Mouse (Mus musculus) forebrain, embryonic 16.5 days (tissue): Measurements from ENCODE around the gene Tfpt. TPM values are rescaled to one million over a fixed set of nuclear protein-coding genes. Genes with fewer than 3 reads are reported as not detected.

ENCODE experiments used
- ATAC-seq: fragments of 200-750 bp; cut with Nextera tagmentation; 2 replicates; pipeline ENCODE4 v1.8.0; 2017; ENCODE audit warnings: mild to moderate bottlenecking, moderate library complexity
- H3K27ac ChIP-seq: fragments of 300-500 bp; sonication (generic); 2 replicates; pipeline ENCODE4 v1.5.1; 2014; ENCODE audit warnings: low read length, control low read depth
- H3K27me3 ChIP-seq: fragments of 300-500 bp; sonication (generic); replicated peaks from 2 replicates; pipeline ENCODE4 v1.6.1; 2014; ENCODE audit warnings: low read length; ENCODE audit not compliant: control insufficient read depth, insufficient read depth
- H3K36me3 ChIP-seq: fragments of 300-500 bp; sonication (generic); 2 replicates; pipeline ENCODE4 v1.6.1; 2014; ENCODE audit not compliant: control insufficient read depth, insufficient read depth
- H3K4me1 ChIP-seq: fragments of 300-500 bp; sonication (generic); replicated peaks from 2 replicates; pipeline ENCODE4 v1.6.1; 2014; ENCODE audit warnings: low read length; ENCODE audit not compliant: control insufficient read depth, insufficient read depth
- H3K4me2 ChIP-seq: fragments of 300-500 bp; sonication (generic); 2 replicates; pipeline ENCODE4 v1.6.1; 2014; ENCODE audit warnings: mild to moderate bottlenecking, low read length, control low read depth
- H3K4me3 ChIP-seq: fragments of 300-500 bp; sonication (generic); replicated peaks from 2 replicates; pipeline ENCODE4 v1.5.1; 2014; ENCODE audit warnings: mild to moderate bottlenecking, low read length, control low read depth
- H3K9ac ChIP-seq: fragments of 300-500 bp; sonication (generic); replicated peaks from 2 replicates; pipeline ENCODE4 v1.6.1; 2014; ENCODE audit warnings: low read depth, low read length, control low read depth
- H3K9me3 ChIP-seq: fragments of 300-500 bp; sonication (generic); 2 replicates; pipeline ENCODE4 v1.6.1; 2016; ENCODE audit warnings: low read length; ENCODE audit not compliant: control insufficient read depth
- WGBS: fragments of 180-500 bp; shearing (Covaris S2); extraction: QIAGEN DNeasy Blood & Tissue Kit; methylation state at CpG from one replicate; pipeline ENCODE4 v1.1.7; 2014; 5-methylcytosine and 5-hydroxymethylcytosine counted together
- polyA plus RNA-seq: library from polyadenylated mRNA; unstranded; fragments of >200 nt; fragmentation: Nextera tagmentation; extraction: Ambion mirVana; gene quantifications from 2 replicates; pipeline ENCODE4 v1.2.1, GENCODE M21; 2015

Tfpt gene
- polyA plus RNA-seq, result 30.4 and 31.9 TPM in 2 replicates

DNA sequence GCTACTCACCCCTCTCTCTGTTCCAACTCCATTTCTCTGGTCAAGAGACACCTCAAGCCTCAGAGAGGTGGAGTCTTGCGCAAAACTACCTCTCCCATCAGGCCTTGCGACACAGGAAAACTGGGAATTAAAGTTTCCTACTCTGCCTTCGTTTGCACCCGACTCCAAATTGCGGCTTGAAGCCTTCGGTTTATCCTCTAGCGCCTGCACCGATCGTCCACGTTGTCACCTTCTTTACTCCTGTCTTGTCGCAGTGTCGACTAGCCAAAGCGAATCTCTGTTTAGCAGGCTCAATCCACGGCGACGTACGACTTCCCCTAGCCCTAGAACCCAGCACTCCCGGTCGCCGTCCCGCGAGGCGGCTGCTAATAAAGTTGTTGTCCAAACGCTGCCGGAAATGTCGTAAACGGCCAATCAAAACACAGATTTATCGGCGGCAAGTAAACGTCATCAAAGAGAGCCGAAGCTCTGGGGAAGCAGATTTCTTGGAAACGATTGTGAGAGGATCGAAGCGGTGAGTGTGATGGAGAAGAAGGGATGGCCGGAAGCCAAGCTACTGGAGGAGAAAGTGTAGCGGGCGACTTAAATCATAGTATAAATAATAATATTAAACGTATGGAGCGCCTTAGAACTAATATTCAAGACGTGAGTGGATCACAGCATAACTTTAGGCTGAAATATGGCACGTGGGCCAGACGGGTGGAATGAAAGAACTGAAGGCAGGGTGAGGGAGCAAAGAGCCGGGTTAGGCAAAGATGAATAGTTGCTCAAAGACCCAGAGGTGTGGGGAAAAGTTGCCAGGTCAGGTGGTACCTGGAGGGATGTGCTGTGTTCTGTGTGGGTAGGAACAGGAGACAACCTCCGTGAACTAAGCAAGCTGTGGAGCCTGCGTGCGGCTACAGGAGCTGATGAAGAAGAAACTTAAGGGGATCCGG lies at the start of gene Tfpt, which contains the start of gene Prpf31:
Gene Tfpt, minus strand, starts transcription at position 387 of the 935 bp plus-strand sequence.
Gene Prpf31, plus strand, starts transcription at position 443 of the 935 bp plus-strand sequence.
- peak within 1 kb of the TSS; percentile 81 for H3K27ac ChIP-seq
- H3K9ac ChIP-seq, result peak within 1 kb of the TSS; percentile 74
- ATAC-seq, result peak; percentile 88
- H3K4me1 ChIP-seq, result peaks cover 26% of the 10 kb centered on the region
- peak within 1 kb of the TSS; percentile 99 for H3K4me2 ChIP-seq
- peak within 1 kb of the TSS; percentile 75 for H3K4me3 ChIP-seq
- WGBS, result under 1% methylated on average over 47 of the region's 47 CpGs
- no peaks in the 10 kb centered on the region for H3K9me3 ChIP-seq
- peaks cover 2% of the 10 kb centered on the region; the same call in 1 of the 2 replicates for H3K36me3 ChIP-seq
- no peaks in the 10 kb centered on the region for H3K27me3 ChIP-seq

GRCm38 (mm10) chr7:3677342-3677741 lies 47.6 kb upstream of the Tfpt start, which contains the start of gene Tmc4:
Gene Tmc4 (minus strand): TSS chr7:3677553.
- ATAC-seq, result no peak
- Histone ChIP-seq H3K27ac (no peak within 1 kb of the TSS), H3K9ac (no peak within 1 kb of the TSS), H3K27me3 (no peaks in the 10 kb centered on the region), H3K4me1 (no peaks in the 10 kb centered on the region), H3K4me3 (no peak within 1 kb of the TSS), H3K36me3 (no peaks in the 10 kb centered on the region; the same call in 1 of the 2 replicates), H3K9me3 (no peaks in the 10 kb centered on the region), H3K4me2 (no peak within 1 kb of the TSS)
- WGBS, result 54% methylated on average over 9 of the region's 9 CpGs

DNA sequence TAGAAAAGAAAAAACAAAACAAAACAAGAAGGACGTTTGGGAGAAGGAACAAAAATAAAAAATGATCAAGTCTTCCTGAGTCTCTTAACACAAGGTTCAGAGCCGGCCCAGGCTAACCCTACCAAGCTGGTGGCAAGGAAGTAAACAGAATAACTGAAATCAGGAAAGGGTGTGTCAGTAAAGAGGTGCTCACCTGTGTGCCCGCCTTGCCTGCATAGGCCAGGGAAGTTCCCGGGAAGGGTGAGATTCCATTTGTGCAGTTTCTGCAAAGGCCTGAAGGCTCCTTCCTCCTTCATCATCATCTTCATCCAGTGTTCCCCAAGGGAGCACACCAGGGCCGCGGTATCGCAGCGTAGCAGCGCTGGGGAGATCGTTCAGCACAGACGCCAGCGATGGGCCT lies 46.6 kb upstream of the Tfpt start:
- H3K4me2 ChIP-seq, result no peak overlapping the region
- H3K27ac ChIP-seq, result no peak overlapping the region
- H3K9ac ChIP-seq, result no peak overlapping the region
- H3K36me3 ChIP-seq, result no peaks in the 10 kb centered on the region; the same call in 1 of the 2 replicates
- no peak for ATAC-seq
- WGBS, result 86% methylated on average over 12 of the region's 12 CpGs
- H3K4me3 ChIP-seq, result no peak overlapping the region
- H3K27me3 ChIP-seq, result no peaks in the 10 kb centered on the region
- H3K9me3 ChIP-seq, result no peaks in the 10 kb centered on the region
- no peaks in the 10 kb centered on the region for H3K4me1 ChIP-seq

- no peak for ATAC-seq
- 73% methylated on average over 3 of the region's 3 CpGs for WGBS
Measured at GRCm38 (mm10) chr7:3675228-3675548, 45.5 kb upstream of the Tfpt start.

DNA sequence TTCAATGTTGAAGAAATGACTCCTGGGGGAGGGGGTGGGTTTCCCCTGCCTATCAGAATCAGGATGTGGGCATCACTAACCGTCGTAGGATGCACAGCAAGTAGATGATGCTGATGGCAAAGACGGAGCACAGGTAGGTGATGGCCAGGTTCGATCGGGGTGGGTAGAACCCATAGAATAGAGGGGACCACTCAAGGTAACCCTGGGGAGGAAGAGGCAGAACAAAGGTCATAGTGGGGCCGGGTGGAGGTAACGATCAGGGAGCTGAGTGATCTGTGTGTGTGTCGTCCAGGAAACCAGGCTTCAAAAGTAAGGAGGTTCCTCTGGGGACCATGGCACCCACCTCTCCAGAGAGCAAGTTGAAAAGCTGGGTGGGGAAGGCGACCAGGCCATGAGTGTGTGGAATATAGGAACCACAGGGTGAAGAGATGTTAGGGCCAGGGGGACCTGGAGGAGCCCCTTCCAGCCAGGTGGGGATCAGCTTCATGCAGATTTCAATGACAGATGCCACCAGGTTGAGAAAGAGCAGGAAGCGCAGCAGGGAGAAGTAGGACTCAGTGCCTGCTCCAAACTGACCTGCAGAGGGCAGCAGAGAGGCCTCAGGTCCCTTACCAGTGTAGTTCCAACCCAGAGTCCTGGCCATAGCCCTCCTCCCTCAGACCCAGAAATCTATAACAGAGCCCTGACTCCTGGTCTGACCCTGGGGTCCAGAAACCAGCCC lies 44.9 kb upstream of the Tfpt start:
- Histone ChIP-seq H3K4me3 (no peak overlapping the region), H3K27ac (no peak overlapping the region), H3K36me3 (no peaks in the 10 kb centered on the region; the same call in 1 of the 2 replicates), H3K9ac (no peak overlapping the region), H3K27me3 (no peaks in the 10 kb centered on the region), H3K4me2 (no peak overlapping the region), H3K9me3 (no peaks in the 10 kb centered on the region), H3K4me1 (no peaks in the 10 kb centered on the region)
- ATAC-seq, result peak; percentile 91
- 74% methylated on average over 10 of the region's 10 CpGs for WGBS

More at GRCm38 (mm10) chr7:3675228-3675548, 45.5 kb upstream of the Tfpt start:
- Histone ChIP-seq H3K4me3 (no peak overlapping the region), H3K4me2 (no peak overlapping the region), H3K27ac (no peak overlapping the region), H3K4me1 (no peaks in the 10 kb centered on the region), H3K27me3 (no peaks in the 10 kb centered on the region), H3K9ac (no peak overlapping the region), H3K36me3 (no peaks in the 10 kb centered on the region; the same call in 1 of the 2 replicates), H3K9me3 (no peaks in the 10 kb centered on the region)

- H3K27ac ChIP-seq, result no peak overlapping the region
- no peak overlapping the region for H3K4me3 ChIP-seq
- H3K9ac ChIP-seq, result no peak overlapping the region
- ATAC-seq, result no peak
- no peak overlapping the region for H3K4me2 ChIP-seq
- 23% methylated on average over 14 of the region's 14 CpGs for WGBS
- H3K9me3 ChIP-seq, result no peaks in the 10 kb centered on the region
- H3K4me1 ChIP-seq, result peaks cover 18% of the 10 kb centered on the region
- H3K36me3 ChIP-seq, result peaks cover 4% of the 10 kb centered on the region
- no peaks in the 10 kb centered on the region for H3K27me3 ChIP-seq
Measured at GRCm38 (mm10) chr7:3666921-3667391, 37.2 kb upstream of the Tfpt start.

DNA sequence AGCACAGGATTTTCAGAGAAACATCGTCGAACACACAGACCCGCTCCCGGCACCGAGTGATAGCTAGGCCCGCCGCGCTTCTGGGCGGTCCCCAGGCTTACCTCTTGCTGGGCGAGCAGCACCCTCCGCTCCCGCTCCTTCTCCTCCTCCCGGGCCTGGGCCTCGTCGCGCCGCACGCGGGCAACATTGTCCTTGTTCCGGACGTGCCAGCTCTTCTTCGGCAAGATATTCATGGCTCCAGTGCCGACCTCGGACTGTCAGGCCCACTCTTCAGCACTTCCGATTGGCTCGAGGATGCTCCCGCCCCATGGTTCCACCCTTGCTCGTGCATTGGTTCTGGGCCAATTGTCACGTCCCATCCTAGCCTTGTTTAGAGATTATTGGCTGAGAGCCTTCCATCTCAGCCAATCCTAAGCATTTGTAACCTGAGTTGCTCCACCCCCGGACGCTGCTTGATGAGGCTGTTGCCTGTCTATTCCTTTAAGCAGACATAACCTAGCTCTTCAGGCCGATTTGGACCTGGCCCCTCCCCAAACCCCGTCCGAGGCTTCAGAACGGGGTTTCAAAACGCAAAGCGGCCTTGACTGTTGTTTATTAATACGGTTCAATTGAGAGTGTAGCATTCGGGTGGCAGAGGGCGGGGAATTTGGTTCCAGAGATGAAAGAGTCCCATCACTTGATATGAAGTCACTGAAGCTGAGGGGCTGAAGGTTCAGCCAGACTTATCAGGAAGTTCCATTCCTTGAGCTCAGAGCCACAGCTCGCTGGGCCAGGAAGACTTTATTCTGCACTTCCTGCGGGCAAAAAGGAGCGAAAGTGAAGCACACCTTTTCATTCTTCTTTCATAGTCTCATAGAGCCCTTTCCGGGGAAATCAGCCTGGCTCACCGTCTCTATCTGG lies 35.7 kb upstream of the Tfpt start, which contains the start of gene Leng1:
Gene Leng1, minus strand, starts transcription at position 626 of the 900 bp plus-strand sequence.
- peak within 1 kb of the TSS; percentile 92 for H3K4me2 ChIP-seq
- no peaks in the 10 kb centered on the region for H3K27me3 ChIP-seq
- H3K4me3 ChIP-seq, result peak within 1 kb of the TSS; percentile 88
- peak within 1 kb of the TSS; percentile 70 for H3K9ac ChIP-seq
- WGBS, result 4% methylated on average over 44 of the region's 45 CpGs
- H3K27ac ChIP-seq, result peak within 1 kb of the TSS; percentile 84
- peaks cover 18% of the 10 kb centered on the region for H3K4me1 ChIP-seq
- H3K36me3 ChIP-seq, result peaks cover 11% of the 10 kb centered on the region
- H3K9me3 ChIP-seq, result no peaks in the 10 kb centered on the region
- ATAC-seq, result peak; percentile 99

- Histone ChIP-seq H3K36me3 (peaks cover 15% of the 10 kb centered on the region), H3K9me3 (no peaks in the 10 kb centered on the region), H3K9ac (peak overlapping the region; percentile 70), H3K4me2 (peak overlapping the region; percentile 92), H3K27ac (peak overlapping the region; percentile 76), H3K27me3 (no peaks in the 10 kb centered on the region), H3K4me3 (peak overlapping the region; percentile 88), H3K4me1 (peaks cover 18% of the 10 kb centered on the region)
- WGBS, result 25% methylated on average over 15 of the region's 15 CpGs
- ATAC-seq, result peak; percentile 22
Measured at GRCm38 (mm10) chr7:3664524-3665214, 34.9 kb upstream of the Tfpt start.
